ENCODE assay signal across 8 mouse cellular contexts in the genomic region with DNA sequence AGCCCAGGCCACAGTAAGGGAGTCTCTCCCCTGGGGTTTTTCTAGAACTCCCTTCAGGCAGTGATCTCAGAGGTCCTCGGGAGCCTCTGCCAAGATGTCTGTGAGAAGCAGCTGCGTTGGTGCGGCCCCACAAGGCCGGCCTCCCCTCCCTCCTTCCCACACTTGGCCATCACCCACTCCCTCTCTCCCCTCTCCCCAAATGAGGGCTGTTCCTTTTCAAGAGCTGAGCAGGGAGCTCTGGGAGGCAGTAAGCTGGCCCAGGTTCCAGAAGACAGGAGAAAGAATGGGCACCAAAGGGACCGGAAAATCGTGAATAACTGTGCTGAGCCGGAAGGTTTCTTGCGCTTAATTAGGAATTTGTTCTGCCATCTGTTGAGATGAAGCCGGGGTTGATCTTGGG. TPM values are rescaled to one million over a fixed set of nuclear protein-coding genes. Genes with fewer than 3 reads are reported as not detected.
DNase-seq lines count a peak whose midpoint lies in the region; ATAC-seq and TF ChIP-seq lines count a peak whose summit lies in the region.
"Had no signal": no experiment of that assay in that cellular context is flagged by ENCODE, and none has a peak within 500 bp of the region (broad histone marks: within the 10 kb centered on the region; RNA-seq: fewer than 3 reads in every experiment).

No protein-coding gene starts in this region.

- peak overlapping the region; percentile 67; the same call in 1 of the 2 replicates for H3K27ac ChIP-seq in kidney, embryonic 15.5 days
- peak overlapping the region; percentile 39; the same call in 1 of the 2 replicates for H3K27ac ChIP-seq in neural tube, embryonic 13.5 days (replicated peaks)
- H3K27ac ChIP-seq in forebrain, embryonic 13.5 days = peak overlapping the region; percentile 68
- H3K27ac ChIP-seq in olfactory bulb, adult 2 months (ENCODE audit: insufficient read depth, low read depth, low read length) = peak overlapping the region; percentile 71

- H3K4me3 ChIP-seq in kidney, embryonic 15.5 days (replicated peaks) = no peak overlapping the region
- no peak overlapping the region for H3K4me3 ChIP-seq in neural tube, embryonic 13.5 days
- H3K4me3 ChIP-seq in forebrain, embryonic 13.5 days = no peak overlapping the region
- H3K4me3 ChIP-seq in olfactory bulb, adult 2 months (ENCODE audit: insufficient read depth, low read depth, low read length) = no peak overlapping the region

- H3K9me3 ChIP-seq in kidney, embryonic 15.5 days (replicated peaks) = no peaks in the 10 kb centered on the region
- H3K9me3 ChIP-seq in neural tube, embryonic 13.5 days = no peaks in the 10 kb centered on the region
- H3K9me3 ChIP-seq in forebrain, embryonic 13.5 days (replicated peaks) = no peaks in the 10 kb centered on the region

- no peak for TF ChIP-seq POLR2A in olfactory bulb, adult 2 months (IDR thresholded peaks at IDR 0.05; ENCODE audit: insufficient read depth, low read depth, low read length)

- WGBS in kidney, embryonic 15.5 days = 61% methylated on average over 9 of the region's 9 CpGs
- 17% methylated on average over 9 of the region's 9 CpGs for WGBS in neural tube, embryonic 13.5 days
- WGBS in forebrain, embryonic 13.5 days = 19% methylated on average over 9 of the region's 9 CpGs
- 35% methylated on average over 9 of the region's 9 CpGs for WGBS in olfactory bulb, adult 2 months

- H3K4me2 ChIP-seq in kidney, embryonic 15.5 days = no peak overlapping the region
- no peak overlapping the region for H3K4me2 ChIP-seq in neural tube, embryonic 13.5 days
- H3K4me2 ChIP-seq in forebrain, embryonic 13.5 days = peak overlapping the region; percentile 12; the same call in 1 of the 2 replicates

- no peak overlapping the region for H3K9ac ChIP-seq in kidney, embryonic 15.5 days
- no peak overlapping the region for H3K9ac ChIP-seq in neural tube, embryonic 13.5 days
- H3K9ac ChIP-seq in forebrain, embryonic 13.5 days = no peak overlapping the region

- ATAC-seq in kidney, embryonic 15.5 days (replicated peaks; ENCODE audit: low FRiP score) = no peak
- no peak for ATAC-seq in neural tube, embryonic 13.5 days (ENCODE audit: low read depth)
- peak; percentile 57; the same call in 1 of the 2 replicates for ATAC-seq in forebrain, embryonic 13.5 days

- DNase-seq in kidney, adult 9 months = no peak
- DNase-seq in neural tube, embryonic 10.5 days (ENCODE audit: extremely low spot score, low spot score) = no peak
- DNase-seq in cerebellum, postnatal 25 days = no peak
- DNase-seq: cerebellum, adult 9-10 months had no signal

- H3K4me1 ChIP-seq in kidney, embryonic 15.5 days = peaks cover 56% of the 10 kb centered on the region
- H3K4me1 ChIP-seq in neural tube, embryonic 13.5 days (replicated peaks) = peaks cover 93% of the 10 kb centered on the region
- H3K4me1 ChIP-seq in forebrain, embryonic 13.5 days = peaks cover 84% of the 10 kb centered on the region
- H3K4me1 ChIP-seq in olfactory bulb, adult 2 months (ENCODE audit: control insufficient read depth, insufficient read depth, low read length) = peaks cover 65% of the 10 kb centered on the region

- H3K27me3 ChIP-seq in kidney, embryonic 15.5 days = peaks cover 72% of the 10 kb centered on the region
- H3K27me3 ChIP-seq in neural tube, embryonic 13.5 days = no peaks in the 10 kb centered on the region; the same call in none of the 2 replicates
- H3K27me3 ChIP-seq in forebrain, embryonic 13.5 days = 0 out of 2 replicates have a peak, but pooled peaks cover 3% of the 10 kb centered on the region

- TF ChIP-seq CTCF in olfactory bulb, adult 2 months (IDR thresholded peaks at IDR 0.05; ENCODE audit: insufficient read depth, low read depth, low read length) = no peak

- no peaks in the 10 kb centered on the region for H3K36me3 ChIP-seq in kidney, embryonic 15.5 days
- H3K36me3 ChIP-seq in neural tube, embryonic 13.5 days = no peaks in the 10 kb centered on the region
- no peaks in the 10 kb centered on the region for H3K36me3 ChIP-seq in forebrain, embryonic 13.5 days (ENCODE audit: poor library complexity, severe bottlenecking)

RNA-seq across cellular contexts. Expression of a gene that starts 35.1 kb away (rescaled TPM):
- polyA plus RNA-seq in kidney, embryonic 15.5 days (2015; fragmentation: Nextera tagmentation; extraction: Ambion mirVana) = not detected in 2 replicates
- polyA plus RNA-seq in neural tube, embryonic 13.5 days (2015; fragmentation: Nextera tagmentation; extraction: Ambion mirVana) = 0.55 and 0.57 TPM in 2 replicates
- polyA plus RNA-seq in forebrain, embryonic 13.5 days (2015; fragmentation: Nextera tagmentation; extraction: Ambion mirVana) = 0.04 TPM in 1 of 2 replicates, not detected in the other
- not detected in 2 replicates for polyA plus RNA-seq in olfactory bulb, adult 2 months (2012; ENCODE audit: insufficient read depth, insufficient read length, low replicate concordance, missing spikeins)

RNA-seq across cellular contexts. Expression of a gene that starts 44.3 kb away (rescaled TPM):
- 21.5 and 23.4 TPM in 2 replicates for polyA plus RNA-seq in kidney, embryonic 15.5 days (2015; fragmentation: Nextera tagmentation; extraction: Ambion mirVana)
- 16.3 and 24.1 TPM in 2 replicates for polyA plus RNA-seq in neural tube, embryonic 13.5 days (2015; fragmentation: Nextera tagmentation; extraction: Ambion mirVana)
- polyA plus RNA-seq in forebrain, embryonic 13.5 days (2015; fragmentation: Nextera tagmentation; extraction: Ambion mirVana) = 18.2 and 20.3 TPM in 2 replicates
- not detected in 2 replicates for polyA plus RNA-seq in olfactory bulb, adult 2 months (2012; ENCODE audit: insufficient read depth, insufficient read length, low replicate concordance, missing spikeins)

RNA-seq across cellular contexts. Expression of a gene that starts 44.6 kb away (rescaled TPM):
- polyA plus RNA-seq in kidney, embryonic 15.5 days (2015; fragmentation: Nextera tagmentation; extraction: Ambion mirVana) = 10.6 and 11.0 TPM in 2 replicates
- 11.6 and 11.8 TPM in 2 replicates for polyA plus RNA-seq in neural tube, embryonic 13.5 days (2015; fragmentation: Nextera tagmentation; extraction: Ambion mirVana)
- polyA plus RNA-seq in forebrain, embryonic 13.5 days (2015; fragmentation: Nextera tagmentation; extraction: Ambion mirVana) = 7.8 and 9.2 TPM in 2 replicates
- not detected in 2 replicates for polyA plus RNA-seq in olfactory bulb, adult 2 months (2012; ENCODE audit: insufficient read depth, insufficient read length, low replicate concordance, missing spikeins)

RNA-seq across cellular contexts. Expression of a gene that starts 44.9 kb away (rescaled TPM):
- 15.4 and 20.8 TPM in 2 replicates for polyA plus RNA-seq in kidney, embryonic 15.5 days (2015; fragmentation: Nextera tagmentation; extraction: Ambion mirVana)
- 19.4 and 20.4 TPM in 2 replicates for polyA plus RNA-seq in neural tube, embryonic 13.5 days (2015; fragmentation: Nextera tagmentation; extraction: Ambion mirVana)
- polyA plus RNA-seq in forebrain, embryonic 13.5 days (2015; fragmentation: Nextera tagmentation; extraction: Ambion mirVana) = 19.7 and 20.5 TPM in 2 replicates
- polyA plus RNA-seq in olfactory bulb, adult 2 months (2012; ENCODE audit: insufficient read depth, insufficient read length, low replicate concordance, missing spikeins) = not detected in 2 replicates

Comparison
In these comparisons a context has a peak if more than half of its experiments do, and no peak if none do; other contexts are left out.
1. RNA of a gene that starts 44.3 kb away (polyA plus RNA-seq): 16.3 to 24.1 TPM in neural tube, embryonic 13.5 days, 21.5 to 23.4 TPM in kidney, embryonic 15.5 days and 18.2 to 20.3 TPM in forebrain, embryonic 13.5 days; not detected in olfactory bulb, adult 2 months; every median in the first group is over 10 times any median in the second.
2. Peak in every context shown above with its lines, with median percentiles within 50 percentile points of each other: H3K27ac ChIP-seq.